Mouse (Mus musculus): ENCODE data around the gene Pdgfra.

Pdgfra gene

GRCm38 (mm10) chr5:75152021-75152425, at the start of gene Pdgfra:
TSS of gene Pdgfra (plus strand) at chr5:75152292.
- DNase-seq (ENCODE audit: low read depth) = peak; percentile 95

GRCm38 (mm10) chr5:75106511-75106910, 45.6 kb upstream of the Pdgfra start:
- DNase-seq (ENCODE audit: low read depth) = no peak

GRCm38 (mm10) chr5:75109368-75109767, 42.7 kb upstream of the Pdgfra start:
- peak; percentile 5 for DNase-seq (ENCODE audit: low read depth)

GRCm38 (mm10) chr5:75111781-75112180, 40.3 kb upstream of the Pdgfra start:
- DNase-seq (ENCODE audit: low read depth) = peak; percentile 8

GRCm38 (mm10) chr5:75118840-75119239, 33.3 kb upstream of the Pdgfra start:
- DNase-seq (ENCODE audit: low read depth) = peak; percentile 37

- no peak for DNase-seq (ENCODE audit: low read depth)
These were observed 30.4 kb upstream of the Pdgfra start for GRCm38 (mm10) chr5:75121646-75122045.

GRCm38 (mm10) chr5:75134681-75135080, 17.4 kb upstream of the Pdgfra start:
- no peak for DNase-seq (ENCODE audit: low read depth)

- peak; percentile 92 for DNase-seq (ENCODE audit: low read depth)
These were observed 9.0 kb upstream of the Pdgfra start for GRCm38 (mm10) chr5:75143092-75143491.

GRCm38 (mm10) chr5:75143767-75144166, 8.3 kb upstream of the Pdgfra start:
- DNase-seq (ENCODE audit: low read depth) = peak; percentile 18

- DNase-seq (ENCODE audit: low read depth) = peak; percentile 62
These were observed 6.8 kb upstream of the Pdgfra start for GRCm38 (mm10) chr5:75145341-75145740.

- no peak for DNase-seq (ENCODE audit: low read depth)
These were observed 5.6 kb upstream of the Pdgfra start for GRCm38 (mm10) chr5:75146469-75146868.

- no peak for DNase-seq (ENCODE audit: low read depth)
These were observed 3.6 kb upstream of the Pdgfra start for GRCm38 (mm10) chr5:75148343-75149127.

GRCm38 (mm10) chr5:75149380-75149779, 2.7 kb upstream of the Pdgfra start:
- DNase-seq (ENCODE audit: low read depth) = no peak

- DNase-seq (ENCODE audit: low read depth) = peak; percentile 80
These were observed 2.2 kb upstream of the Pdgfra start for GRCm38 (mm10) chr5:75149880-75150279.

GRCm38 (mm10) chr5:75150341-75150981, 1.6 kb upstream of the Pdgfra start:
- DNase-seq (ENCODE audit: low read depth) = peak; percentile 78

- peak; percentile 96 for DNase-seq (ENCODE audit: low read depth)
These were observed 769 bp upstream of the Pdgfra start for GRCm38 (mm10) chr5:75151146-75151900.

- peak; percentile 88 for DNase-seq (ENCODE audit: low read depth)
These were observed 916 bp downstream of the Pdgfra start for GRCm38 (mm10) chr5:75152791-75153625.

GRCm38 (mm10) chr5:75153626-75153960, 1.5 kb downstream of the Pdgfra start:
- no peak for DNase-seq (ENCODE audit: low read depth)

- peak; percentile 62 for DNase-seq (ENCODE audit: low read depth)
These were observed 2.0 kb downstream of the Pdgfra start for GRCm38 (mm10) chr5:75153961-75154620.

- peak; percentile 84 for DNase-seq (ENCODE audit: low read depth)
These were observed 2.6 kb downstream of the Pdgfra start for GRCm38 (mm10) chr5:75154621-75155235.

- DNase-seq (ENCODE audit: low read depth) = no peak
These were observed 3.2 kb downstream of the Pdgfra start for GRCm38 (mm10) chr5:75155281-75155680.

Data from NIH3T3 (cell line).